Mouse (Mus musculus): Measurements from ENCODE around the gene Sec1.
"Not testable (repeated sequence)": the region's sequence is repeated elsewhere in the genome, so short reads cannot be mapped to it uniquely, and the experiment has no call there.

The Sec1 gene

GRCm38 (mm10) chr7:45679966-45680621, 14.1 kb downstream of the Sec1 start:
- no peak for DNase-seq (ENCODE audit: low spot score in 2 of 2)

GRCm38 (mm10) chr7:45678513-45678912, 15.7 kb downstream of the Sec1 start:
- no peak for DNase-seq (ENCODE audit: low spot score in 2 of 2)

DNA sequence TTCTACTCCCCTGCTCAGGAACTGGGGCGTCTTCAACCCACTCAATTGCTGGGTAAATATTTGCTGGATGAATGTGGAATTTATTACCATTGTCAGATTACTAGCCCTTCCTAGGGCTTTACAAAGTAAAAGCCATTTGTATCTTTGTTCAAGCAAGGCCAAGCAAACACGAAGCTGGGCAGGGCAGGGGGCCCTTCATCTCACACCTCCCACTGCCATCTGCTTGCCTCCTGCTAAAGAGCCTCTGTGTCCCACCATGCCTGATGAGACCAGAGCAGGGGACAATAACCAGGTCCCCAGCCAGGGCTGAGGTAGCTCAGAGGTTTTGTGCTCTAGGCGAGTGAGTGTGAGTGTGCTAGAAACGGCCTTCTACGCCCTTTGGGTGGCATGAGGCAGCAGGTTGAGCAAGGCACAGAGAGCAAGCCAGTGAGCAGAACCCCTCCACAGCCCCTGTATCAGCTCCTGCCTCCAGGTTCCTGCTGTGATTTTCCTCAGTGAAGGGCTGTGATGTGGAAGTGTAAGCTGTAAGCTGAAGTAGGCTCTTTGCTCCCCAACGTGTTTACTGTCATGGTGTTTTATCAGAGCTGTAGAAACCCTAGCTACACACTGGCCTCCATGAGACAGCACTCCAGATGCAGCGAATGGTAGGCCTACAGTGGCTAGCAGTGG, 16.4 kb downstream of the Sec1 start:
- no peak for DNase-seq (ENCODE audit: low spot score in 2 of 2)

- no peak for DNase-seq (ENCODE audit: low spot score in 2 of 2)
Measured at GRCm38 (mm10) chr7:45668921-45669320, 25.3 kb downstream of the Sec1 start.

- DNase-seq (ENCODE audit: low spot score in 2 of 2), result no peak
Measured at GRCm38 (mm10) chr7:45667761-45668160, 26.4 kb downstream of the Sec1 start.

- no peak for DNase-seq (ENCODE audit: low spot score in 2 of 2)
Measured at GRCm38 (mm10) chr7:45666161-45666560, 28.0 kb downstream of the Sec1 start, which contains the start of gene Fut2. TSS of gene Fut2 (minus strand) at chr7:45666394.

DNA sequence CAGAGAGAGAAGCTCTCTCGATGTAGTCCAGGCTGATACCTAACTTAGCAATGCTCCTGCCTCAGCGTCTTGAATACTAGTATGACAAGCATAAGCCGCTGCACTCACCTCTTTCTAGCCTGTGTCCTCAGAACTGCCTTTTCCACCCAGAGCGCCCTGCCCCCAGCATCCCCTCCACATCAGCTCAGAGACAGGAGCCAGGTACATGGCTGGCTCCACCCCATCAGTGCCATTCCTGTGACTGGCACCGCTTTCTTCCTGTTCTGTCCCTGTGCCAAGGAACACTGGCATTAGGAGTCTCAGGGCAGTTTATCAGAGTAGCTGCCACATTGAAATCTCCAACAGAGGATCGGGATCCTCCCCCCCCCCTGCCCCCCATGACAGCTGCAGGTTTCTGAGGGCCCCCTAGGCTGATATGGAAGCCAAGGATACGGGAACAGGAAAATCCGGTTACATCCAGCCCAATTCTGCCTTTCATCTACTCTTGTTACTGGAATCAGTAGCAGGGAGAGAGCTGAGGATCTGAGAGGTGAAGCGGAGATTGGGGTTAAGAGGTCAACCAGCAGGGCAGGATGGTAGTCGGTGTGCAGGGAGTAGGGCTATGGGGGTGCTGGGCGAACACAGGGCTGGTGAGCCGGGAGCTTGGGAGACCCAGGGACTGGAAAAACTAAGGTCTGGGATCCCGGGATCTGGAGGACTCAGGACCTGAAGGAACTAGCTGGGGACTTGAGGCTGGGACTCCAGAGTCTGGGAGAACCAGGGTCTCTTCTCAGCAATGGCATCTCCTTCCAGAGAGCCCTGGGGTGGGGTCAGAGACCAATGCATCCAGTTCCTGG, 28.7 kb downstream of the Sec1 start:
- no peak for DNase-seq (ENCODE audit: low spot score in 2 of 2)

DNA sequence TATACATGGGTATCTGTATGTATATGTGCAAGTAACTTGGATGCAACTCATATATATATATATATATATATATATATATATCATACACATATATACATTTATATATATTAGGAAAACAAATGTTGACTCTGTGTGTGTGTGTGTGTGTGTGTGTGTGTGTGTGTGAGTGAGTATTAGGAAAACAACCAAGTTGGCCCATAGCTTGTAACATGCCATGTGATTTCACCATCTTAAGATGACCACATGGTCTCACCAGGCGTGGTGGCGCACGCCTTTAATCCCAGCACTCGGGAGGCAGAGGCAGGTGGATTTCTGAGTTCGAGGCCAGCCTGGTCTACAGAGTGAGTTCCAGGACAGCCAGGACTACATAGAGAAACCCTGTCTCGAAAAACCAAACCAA, 32.5 kb downstream of the Sec1 start:
- DNase-seq (ENCODE audit: low spot score in 2 of 2), result not testable (repeated sequence)

DNA sequence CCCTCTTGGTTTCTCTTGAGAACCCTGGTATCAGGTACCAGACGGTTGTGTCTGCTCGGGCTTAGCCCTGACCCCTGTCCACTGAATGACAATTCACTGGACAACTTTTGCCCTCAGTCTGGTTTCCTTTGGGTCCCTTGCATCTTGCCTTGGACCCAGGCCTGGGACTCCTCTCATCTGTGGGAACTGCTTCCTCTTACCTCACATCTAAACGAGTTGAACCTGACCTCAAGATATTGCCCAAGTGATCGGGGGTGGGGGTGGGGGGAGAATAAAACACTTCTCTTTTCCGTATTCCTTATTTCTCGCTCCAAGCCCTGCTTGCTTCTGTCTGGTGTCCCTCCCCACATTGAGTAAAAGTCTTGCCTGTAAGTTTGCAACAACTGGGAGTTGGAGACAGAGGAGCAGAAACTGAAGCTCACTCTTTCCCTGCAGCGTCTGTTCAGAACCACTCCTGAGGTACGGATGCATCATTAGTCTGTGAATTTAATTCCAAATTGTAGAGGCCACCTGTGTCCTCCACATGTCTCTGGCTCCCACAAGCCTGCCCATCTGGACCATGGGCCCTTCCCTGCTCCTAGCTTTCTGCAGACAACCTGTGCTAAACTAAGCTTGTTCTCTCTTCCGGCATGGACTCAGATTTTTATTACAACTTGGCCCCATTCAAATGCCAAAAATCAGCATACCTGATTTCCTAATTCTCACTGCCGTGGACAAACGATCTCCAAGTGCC, 33.3 kb downstream of the Sec1 start:
- DNase-seq (ENCODE audit: low spot score in 2 of 2), result no peak

DNA sequence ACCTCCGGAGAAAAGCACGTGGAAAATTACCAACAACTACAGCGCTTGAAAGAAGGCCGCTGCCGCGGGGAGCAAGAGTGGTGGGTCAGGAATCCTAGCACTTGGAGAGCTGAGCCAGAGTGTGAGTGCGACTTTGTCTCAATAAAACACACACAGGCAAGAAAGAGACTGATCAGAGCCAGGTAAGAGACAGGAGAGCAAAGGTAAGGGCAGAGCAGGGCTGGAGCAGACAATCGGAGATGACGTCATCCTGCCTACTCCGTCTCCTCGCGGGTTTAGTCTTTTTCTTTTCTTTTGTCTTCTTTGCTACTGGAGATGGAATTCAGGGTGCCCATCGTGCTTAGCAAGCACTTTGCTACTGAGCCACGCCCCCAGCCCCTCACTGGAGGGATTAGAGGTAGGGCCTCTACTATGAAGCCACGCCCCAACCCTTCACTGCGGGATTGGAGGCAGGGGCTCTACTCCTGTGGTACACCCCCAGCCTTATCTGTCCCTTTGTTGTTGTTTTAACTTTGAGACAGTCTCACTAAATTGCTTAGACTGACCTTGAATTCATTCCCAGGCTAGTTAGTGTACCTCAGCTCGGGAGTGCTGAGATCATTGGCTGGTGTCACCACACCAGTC, 39.7 kb downstream of the Sec1 start:
- no peak for DNase-seq (ENCODE audit: low spot score in 2 of 2)

GRCm38 (mm10) chr7:45650484-45650883, 43.7 kb downstream of the Sec1 start:
- not testable (repeated sequence) for DNase-seq (ENCODE audit: low spot score in 2 of 2)

GRCm38 (mm10) chr7:45649351-45649750, 44.9 kb downstream of the Sec1 start:
- DNase-seq (ENCODE audit: low spot score in 2 of 2), result no peak

- no peak for DNase-seq (ENCODE audit: low spot score in 2 of 2)
Measured at GRCm38 (mm10) chr7:45646671-45647070, 47.5 kb downstream of the Sec1 start.

DNA sequence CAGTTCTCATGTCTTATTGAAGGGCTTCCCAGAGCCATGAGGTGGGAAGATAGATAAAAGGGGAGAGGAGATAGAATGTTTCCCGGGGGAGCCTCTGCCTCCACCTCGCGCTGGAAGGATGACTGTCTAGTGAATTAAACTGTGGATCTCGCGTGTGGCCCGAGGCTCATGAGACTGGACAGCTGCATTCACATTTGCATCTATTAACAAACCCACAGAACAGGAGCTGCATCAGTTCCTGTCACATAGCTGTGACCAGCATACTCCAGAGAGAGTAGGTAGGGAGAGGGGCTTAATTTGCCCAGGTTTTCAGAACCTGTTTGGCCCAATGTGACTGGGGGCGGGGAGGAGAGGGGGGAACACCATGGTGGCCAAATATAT, 48.6 kb downstream of the Sec1 start:
- DNase-seq (ENCODE audit: low spot score in 2 of 2), result no peak

GRCm38 (mm10) chr7:45644872-45645590, 49.2 kb downstream of the Sec1 start:
- no peak for DNase-seq (ENCODE audit: low spot score in 2 of 2)

- no peak for DNase-seq (ENCODE audit: low spot score in 2 of 2)
Measured at GRCm38 (mm10) chr7:45644183-45644582, 50.0 kb downstream of the Sec1 start.

- peak; percentile 48 to 81 for DNase-seq (ENCODE audit: low spot score in 2 of 2)
Measured at GRCm38 (mm10) chr7:45643441-45644178, 50.6 kb downstream of the Sec1 start.

- no peak for DNase-seq (ENCODE audit: low spot score in 2 of 2)
Measured at GRCm38 (mm10) chr7:45642503-45643255, 51.5 kb downstream of the Sec1 start.

DNA sequence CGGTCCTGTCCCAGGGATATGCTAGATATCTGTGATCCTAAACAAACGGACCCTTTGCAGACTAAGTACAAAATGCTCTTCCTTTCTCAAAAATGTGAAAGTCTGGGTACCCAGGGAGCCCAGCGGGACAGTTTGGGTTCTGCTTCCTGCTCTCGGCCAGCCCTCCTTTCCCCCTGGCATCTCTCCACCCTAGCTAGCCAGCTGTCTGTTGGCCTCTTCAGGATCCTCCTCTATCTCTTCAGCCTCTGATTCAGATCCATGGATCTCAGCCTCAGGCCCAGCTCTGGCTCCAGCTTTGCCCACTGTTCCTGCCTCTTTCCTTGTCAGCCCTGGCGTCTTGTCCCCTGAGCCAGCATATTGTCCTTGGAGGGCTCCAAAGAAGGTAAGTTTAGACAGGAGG, 52.1 kb downstream of the Sec1 start:
- no peak for DNase-seq (ENCODE audit: low spot score in 2 of 2)
